ENCODE assay signal across 32 mouse cellular contexts in genomic region chr9:14588690-14589089, GRCm38 (mm10). TPM values are rescaled to one million over a fixed set of nuclear protein-coding genes. Genes with fewer than 3 reads are reported as not detected.
DNase-seq lines count a peak whose midpoint lies in the region; ATAC-seq and TF ChIP-seq lines count a peak whose summit lies in the region.
"Had no signal": no experiment of that assay in that cellular context is flagged by ENCODE, and none has a peak within 500 bp of the region (broad histone marks: within the 10 kb centered on the region; RNA-seq: fewer than 3 reads in every experiment).

No protein-coding gene starts in this region.

- ATAC-seq in frontal cortex, adult (ENCODE audit: low TSS enrichment) = no peak
- ATAC-seq: forebrain, embryonic 13.5 days; inflammation-experienced regulatory T-cells, adult 6 months had no signal

- no peak overlapping the region for H3K4me3 ChIP-seq in embryonic fibroblast, embryonic 13.5 days (ENCODE audit: insufficient read depth, low read length)
- H3K4me3 ChIP-seq: embryonic facial prominence, embryonic 12.5 days; erythroblast, embryonic 14.5 days; forebrain, embryonic 13.5 days; heart, adult 2 months; heart, embryonic 13.5 days; hindbrain, embryonic 13.5 days; left cerebral cortex, adult 2 months; limb, embryonic 15.5 days; lung, embryonic 15.5 days; neural tube, embryonic 13.5 days; stomach, embryonic 15.5 days had no signal

- peaks cover 45% of the 10 kb centered on the region for H3K4me1 ChIP-seq in embryonic fibroblast, embryonic 13.5 days (ENCODE audit: control insufficient read depth, insufficient read depth, low read length)
- H3K4me1 ChIP-seq: forebrain, embryonic 13.5 days had no signal

- TF ChIP-seq POLR2A in embryonic fibroblast, embryonic 13.5 days (IDR thresholded peaks at IDR 0.05; ENCODE audit: low read depth, low read length) = no peak

- peak; percentile 49 to 53 for DNase-seq in adrenal gland, adult (ENCODE audit: inconsistent age in 2 of 2, low spot score in 1 of 2)
- no peak for DNase-seq in adrenal gland, postnatal 10 days
- peak; percentile 20 to 25 for DNase-seq in urinary bladder, adult 18-20 months (ENCODE audit: low spot score in 2 of 2)
- DNase-seq in urinary bladder, postnatal 25 days (ENCODE audit: low spot score) = no peak
- no peak for DNase-seq in kidney, postnatal 14 days
- DNase-seq: cerebellum, adult 2 months; cerebellum, postnatal 25 days; gastrocnemius, postnatal 36 days; heart, adult 2 months; heart, postnatal 36 days; kidney, adult 18-20 months; left cerebral cortex, postnatal 4 days; lung, postnatal 4 days; midbrain, embryonic 14.5 days; right cerebral cortex, adult 18-20 months; right cerebral cortex, postnatal 4 days; thymus, adult 2 months had no signal

- H3K27ac ChIP-seq in embryonic fibroblast, embryonic 13.5 days (ENCODE audit: insufficient read depth, low read length) = peak overlapping the region; percentile 7
- H3K27ac ChIP-seq: embryonic facial prominence, embryonic 12.5 days; forebrain, embryonic 13.5 days; heart, adult 2 months; heart, embryonic 13.5 days; hindbrain, embryonic 13.5 days; left cerebral cortex, adult 2 months; limb, embryonic 15.5 days; liver, embryonic 14.5 days; lung, embryonic 15.5 days; neural tube, embryonic 13.5 days; stomach, embryonic 15.5 days had no signal

- no peak for TF ChIP-seq CTCF in embryonic fibroblast, embryonic 13.5 days (IDR thresholded peaks at IDR 0.05; ENCODE audit: borderline replicate concordance, insufficient read depth, low read length)

RNA-seq across cellular contexts. Expression of gene Amotl1, which starts 56.2 kb away (rescaled TPM):
- total RNA-seq in adrenal gland, postnatal 10 days (2021) = 10 to 100 TPM; 40.7 to 60.7 TPM
- polyA plus RNA-seq in embryonic fibroblast, embryonic 13.5 days (2011; ENCODE audit: insufficient read length, low read depth, missing spikeins) = 61.2 and 63.1 TPM in 2 replicates
- total RNA-seq: megakaryocyte-erythroid progenitor cell, adult 5-6 weeks had no signal

Comparison
In these comparisons a context has a peak if more than half of its experiments do, and no peak if none do; other contexts are left out.
1. DNase-seq: peak in adrenal gland, adult (2 of 2) and urinary bladder, adult 18-20 months (2 of 2); none in adrenal gland, postnatal 10 days (single experiment), urinary bladder, postnatal 25 days (single experiment) and kidney, postnatal 14 days (single experiment).